Mouse (Mus musculus) erythroblast, embryonic 14.5 days (primary cell): ENCODE results near the gene Ap1b1. TPM values are rescaled to one million over a fixed set of nuclear protein-coding genes. Genes with fewer than 3 reads are reported as not detected.

ENCODE experiments used
- H3K27me3 ChIP-seq: 2 replicates; pipeline ENCODE4 v1.6.1; 2012; ENCODE audit warnings: inconsistent platforms; ENCODE audit not compliant: control insufficient read depth
- H3K36me3 ChIP-seq: 2 replicates; pipeline ENCODE4 v1.6.1; 2012; ENCODE audit warnings: mild to moderate bottlenecking, inconsistent platforms; ENCODE audit not compliant: control insufficient read depth
- H3K4me1 ChIP-seq: 2 replicates; pipeline ENCODE4 v1.6.1; 2012; ENCODE audit warnings: inconsistent platforms; ENCODE audit not compliant: control insufficient read depth
- H3K4me3 ChIP-seq: replicated peaks from 2 replicates; pipeline ENCODE3; 2012; ENCODE audit warnings: moderate library complexity, mild to moderate bottlenecking, inconsistent platforms
- H3K9me3 ChIP-seq: 2 replicates; pipeline ENCODE4 v1.6.1; 2012; ENCODE audit warnings: low read length, inconsistent platforms, mixed read lengths; ENCODE audit not compliant: control insufficient read depth
- GATA1 ChIP-seq: IDR thresholded peaks from 2 replicates; pipeline ENCODE4 v1.6.1; 2012; ENCODE audit warnings: low read length, inconsistent platforms, mixed read lengths
- TAL1 ChIP-seq: IDR thresholded peaks from 3 replicates; pipeline ENCODE4 v1.6.1; 2012; ENCODE audit warnings: low read length, inconsistent platforms, mixed read lengths
- polyA plus RNA-seq: library from polyadenylated mRNA; stranded (reverse); fragments of >175 nt; gene quantifications from 2 replicates; pipeline ENCODE4 v1.2.3, GENCODE M21; 2012

Ap1b1 gene
- polyA plus RNA-seq, 1 experiment = 17.5 TPM

GRCm38 (mm10) chr11:5060756-5061412 lies 74.3 kb downstream of the Ap1b1 start:
- H3K36me3 ChIP-seq = peaks cover 7% of the 10 kb centered on the region
- H3K9me3 ChIP-seq = peaks cover 25% of the 10 kb centered on the region
- TF ChIP-seq GATA1 = no peak
- no peak for TF ChIP-seq TAL1
- H3K27me3 ChIP-seq = peaks cover 91% of the 10 kb centered on the region
- peak overlapping the region; percentile 10 for H3K4me3 ChIP-seq
- peaks cover 57% of the 10 kb centered on the region for H3K4me1 ChIP-seq

DNA sequence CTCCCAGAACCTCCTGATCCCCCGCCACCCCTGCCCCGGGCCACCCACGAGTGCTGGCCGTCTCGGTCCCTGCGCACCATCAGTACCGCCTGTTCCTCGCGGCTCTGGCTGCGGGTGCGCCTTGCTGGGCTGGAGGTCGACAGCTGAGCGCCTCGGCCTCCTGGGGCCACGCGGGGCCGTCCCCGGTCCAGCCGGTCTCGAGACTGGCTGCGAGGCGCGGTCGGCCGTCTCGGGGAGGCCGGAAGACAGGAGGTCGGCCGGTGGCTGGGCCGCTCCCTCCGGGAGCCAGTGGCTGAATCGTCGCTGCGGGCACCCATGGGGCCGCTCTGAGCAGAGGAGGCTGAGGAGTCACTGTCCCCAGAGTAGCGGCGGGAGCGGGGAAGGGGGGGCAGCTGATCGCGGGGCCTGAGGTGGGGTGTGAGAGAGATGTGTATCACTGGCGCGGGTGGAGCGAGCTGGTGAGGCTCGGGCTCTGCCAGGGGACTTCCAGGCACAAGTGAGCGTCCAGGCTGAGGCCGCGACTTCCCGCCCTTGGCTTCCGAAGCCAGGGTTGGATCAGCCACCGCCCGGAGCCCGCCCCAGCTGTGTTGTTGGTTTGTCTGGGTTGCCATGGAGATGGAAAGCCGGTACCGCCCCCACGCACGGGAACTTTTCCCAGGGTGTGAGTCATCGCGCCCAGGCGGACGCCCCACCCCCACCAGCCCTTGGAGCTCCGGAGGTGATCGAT lies 75.0 kb downstream of the Ap1b1 start:
- Histone ChIP-seq H3K27me3 (peaks cover 84% of the 10 kb centered on the region), H3K36me3 (peaks cover 7% of the 10 kb centered on the region), H3K4me3 (peak overlapping the region; percentile 33), H3K9me3 (peaks cover 25% of the 10 kb centered on the region), H3K4me1 (peaks cover 57% of the 10 kb centered on the region)
- no peak for TF ChIP-seq TAL1

- peaks cover 77% of the 10 kb centered on the region for H3K27me3 ChIP-seq
Measured at GRCm38 (mm10) chr11:5062326-5062725, 75.7 kb downstream of the Ap1b1 start.

DNA sequence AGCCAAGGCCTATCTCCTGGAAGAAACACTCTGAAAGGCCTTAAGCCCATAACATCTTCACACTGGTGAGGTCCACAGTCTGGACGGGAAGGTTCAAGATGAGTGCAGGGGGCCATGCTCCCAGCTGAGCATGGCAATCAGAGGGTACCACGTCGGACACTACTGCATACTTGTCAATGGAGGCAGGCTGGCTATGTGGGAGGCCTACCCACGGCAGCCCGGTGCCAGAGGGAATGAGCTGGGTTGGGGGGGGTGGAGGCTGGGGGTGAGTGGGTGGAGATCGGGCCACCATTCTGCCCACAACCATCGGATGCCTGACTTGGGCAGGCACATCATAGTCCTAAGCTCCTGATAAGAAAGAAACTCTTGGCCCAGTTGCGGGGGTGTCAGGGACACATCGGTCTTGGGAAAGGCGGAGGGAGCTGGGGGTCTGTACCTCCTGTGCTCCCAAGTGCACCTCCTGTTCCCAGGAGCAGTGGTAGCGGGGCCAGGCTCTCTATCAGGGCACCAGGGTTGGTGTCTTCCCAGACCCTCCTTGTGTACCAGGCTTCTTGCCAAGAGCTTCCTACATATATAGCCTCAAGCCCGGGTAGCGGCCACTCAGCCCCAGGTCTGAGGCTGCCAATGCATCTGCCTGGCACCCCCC lies 76.4 kb downstream of the Ap1b1 start:
- H3K9me3 ChIP-seq = peaks cover 18% of the 10 kb centered on the region
- TF ChIP-seq TAL1 = no peak
- no peak for TF ChIP-seq GATA1
- peaks cover 53% of the 10 kb centered on the region for H3K4me1 ChIP-seq

More at GRCm38 (mm10) chr11:5062326-5062725, 75.7 kb downstream of the Ap1b1 start:
- Histone ChIP-seq H3K4me1 (peaks cover 57% of the 10 kb centered on the region), H3K4me3 (peak overlapping the region; percentile 33), H3K9me3 (peaks cover 24% of the 10 kb centered on the region), H3K36me3 (peaks cover 12% of the 10 kb centered on the region)
- no peak for TF ChIP-seq GATA1
- TF ChIP-seq TAL1 = no peak

DNA sequence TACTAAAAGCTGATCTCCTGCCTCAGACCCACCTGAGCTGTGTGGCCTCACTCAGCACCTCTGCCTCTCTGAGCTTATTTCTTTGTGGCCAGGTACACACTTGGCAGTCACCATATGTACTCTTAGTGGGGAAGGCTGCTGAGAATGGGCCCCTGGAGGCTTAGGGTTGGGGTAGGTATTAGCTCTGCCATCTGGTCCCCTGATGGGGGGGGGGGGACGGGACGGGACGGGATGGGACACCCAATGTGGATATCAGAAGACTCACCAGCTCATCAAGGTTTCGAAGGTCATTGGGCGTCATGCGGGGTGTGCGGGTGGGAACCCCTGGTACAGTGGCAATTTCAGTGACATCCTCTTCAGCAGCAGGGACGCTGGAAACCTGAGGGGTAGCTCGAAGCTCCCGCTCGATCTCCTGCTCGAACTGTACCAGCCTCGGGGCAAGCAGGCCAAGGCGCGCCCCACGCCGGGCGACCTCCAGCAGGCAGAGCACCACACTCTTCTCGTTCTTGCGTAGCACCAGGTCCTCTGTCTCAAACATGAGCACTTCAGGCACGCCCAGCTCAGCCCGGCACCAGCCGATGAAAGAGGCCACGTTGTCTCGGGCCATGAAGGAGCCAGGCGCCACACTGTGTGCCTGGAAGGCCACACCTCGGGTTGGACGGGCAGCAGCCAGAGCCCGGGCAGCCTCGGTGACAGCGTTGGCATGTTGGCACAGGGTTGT lies 77.1 kb downstream of the Ap1b1 start:
- peaks cover 14% of the 10 kb centered on the region for H3K9me3 ChIP-seq
- peaks cover 25% of the 10 kb centered on the region for H3K36me3 ChIP-seq
- H3K4me3 ChIP-seq = peak overlapping the region; percentile 66
- peaks cover 49% of the 10 kb centered on the region for H3K4me1 ChIP-seq
- TF ChIP-seq GATA1 (no peak), TAL1 (no peak)
- H3K27me3 ChIP-seq = peaks cover 63% of the 10 kb centered on the region

More for the DNA sequence above, 76.4 kb downstream of the Ap1b1 start:
- no peak overlapping the region for H3K4me3 ChIP-seq
- peaks cover 70% of the 10 kb centered on the region for H3K27me3 ChIP-seq
- H3K36me3 ChIP-seq = peaks cover 18% of the 10 kb centered on the region

- peaks cover 55% of the 10 kb centered on the region for H3K27me3 ChIP-seq
- H3K36me3 ChIP-seq = peaks cover 33% of the 10 kb centered on the region
Measured at GRCm38 (mm10) chr11:5064282-5065055, 77.8 kb downstream of the Ap1b1 start.

GRCm38 (mm10) chr11:5065056-5065821 lies 78.6 kb downstream of the Ap1b1 start, which contains the start of gene Gas2l1:
Gene Gas2l1 (minus strand): TSS chr11:5065327.
- peaks cover 5% of the 10 kb centered on the region for H3K9me3 ChIP-seq
- peaks cover 46% of the 10 kb centered on the region for H3K4me1 ChIP-seq
- peaks cover 39% of the 10 kb centered on the region for H3K36me3 ChIP-seq
- peak within 1 kb of the TSS; percentile 66 for H3K4me3 ChIP-seq
- no peak for TF ChIP-seq TAL1
- TF ChIP-seq GATA1 = no peak
- peaks cover 48% of the 10 kb centered on the region for H3K27me3 ChIP-seq

More at GRCm38 (mm10) chr11:5064282-5065055, 77.8 kb downstream of the Ap1b1 start:
- H3K4me3 ChIP-seq = peak overlapping the region; percentile 66
- peaks cover 49% of the 10 kb centered on the region for H3K4me1 ChIP-seq
- TF ChIP-seq TAL1 (no peak), GATA1 (no peak)
- peaks cover 9% of the 10 kb centered on the region for H3K9me3 ChIP-seq
